Mouse (Mus musculus): Measurements from ENCODE around the gene Lcn10. TPM values are rescaled to one million over a fixed set of nuclear protein-coding genes. Genes with fewer than 3 reads are reported as not detected.
"Not testable (repeated sequence)": the region's sequence is repeated elsewhere in the genome, so short reads cannot be mapped to it uniquely, and the experiment has no call there.

Lcn10 gene
- not detected in 2 replicates for total RNA-seq (2014; fragmentation: Nextera tagmentation)
- total RNA-seq (2017), result not detected in 2 replicates

- no peak for ATAC-seq (replicated peaks; ENCODE audit: poor library complexity, severe bottlenecking)
Observed at GRCm38 (mm10) chr2:25682426-25682825, at the start of gene Lcn10. Lcn10 (plus strand) TSS chr2:25682726.

GRCm38 (mm10) chr2:25633616-25634015 is 48.9 kb upstream of the Lcn10 start:
- no peak for ATAC-seq (replicated peaks; ENCODE audit: poor library complexity, severe bottlenecking)

GRCm38 (mm10) chr2:25634046-25634445 is 48.5 kb upstream of the Lcn10 start:
- no peak for ATAC-seq (replicated peaks; ENCODE audit: poor library complexity, severe bottlenecking)

GRCm38 (mm10) chr2:25639890-25640289 is 42.6 kb upstream of the Lcn10 start:
- no peak for ATAC-seq (replicated peaks; ENCODE audit: poor library complexity, severe bottlenecking)

- no peak for ATAC-seq (replicated peaks; ENCODE audit: poor library complexity, severe bottlenecking)
Observed at GRCm38 (mm10) chr2:25652902-25653301, 29.6 kb upstream of the Lcn10 start, which contains the start of gene Lcn8. Lcn8 (plus strand) TSS chr2:25653120.

DNA sequence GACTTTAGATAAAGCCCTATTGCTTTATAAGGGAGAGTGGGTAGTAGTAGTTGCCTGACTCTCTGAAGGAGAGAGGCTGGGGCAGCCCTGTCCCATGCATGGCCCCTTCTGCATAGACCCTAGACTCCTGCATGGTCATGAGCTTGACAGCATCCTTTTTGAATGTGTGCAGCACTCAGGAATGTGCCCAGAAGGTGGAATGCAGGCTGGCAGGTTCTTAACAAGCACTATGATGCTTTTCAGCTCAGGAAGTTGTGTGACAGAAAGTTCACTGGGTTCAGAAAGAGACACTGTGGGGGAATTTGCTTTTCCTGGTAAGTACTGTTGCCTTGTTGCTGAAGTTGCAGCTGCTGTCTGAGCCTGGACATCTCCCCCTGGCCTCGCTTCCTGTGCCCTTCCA is 28.0 kb upstream of the Lcn10 start:
- no peak for ATAC-seq (replicated peaks; ENCODE audit: poor library complexity, severe bottlenecking)

- no peak for ATAC-seq (replicated peaks; ENCODE audit: poor library complexity, severe bottlenecking)
Observed at GRCm38 (mm10) chr2:25656691-25657090, 25.8 kb upstream of the Lcn10 start.

DNA sequence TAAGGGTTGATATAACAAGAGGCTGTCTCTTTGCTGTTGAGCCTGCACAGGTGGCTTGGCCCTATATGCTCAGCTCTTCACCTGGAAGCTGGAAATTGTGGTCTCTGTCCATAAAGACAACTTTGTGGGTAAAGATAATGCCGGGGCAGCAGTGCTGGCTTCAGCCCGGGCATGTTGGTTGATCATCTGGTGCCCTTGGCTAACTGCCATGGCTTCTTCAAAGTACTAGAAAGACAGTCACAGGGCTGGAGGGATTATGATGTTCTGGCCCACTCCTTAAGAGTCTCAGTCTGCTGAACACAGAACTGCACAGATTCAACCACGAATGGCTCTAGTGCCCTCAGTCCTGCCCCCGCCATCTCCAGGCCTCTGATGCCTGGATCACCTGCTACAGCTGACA is 25.3 kb upstream of the Lcn10 start:
- no peak for ATAC-seq (replicated peaks; ENCODE audit: poor library complexity, severe bottlenecking)

- no peak for ATAC-seq (replicated peaks; ENCODE audit: poor library complexity, severe bottlenecking)
Observed at GRCm38 (mm10) chr2:25657652-25658051, 24.9 kb upstream of the Lcn10 start, which contains the start of gene Lcn5. Lcn5 (plus strand) TSS chr2:25657952.

DNA sequence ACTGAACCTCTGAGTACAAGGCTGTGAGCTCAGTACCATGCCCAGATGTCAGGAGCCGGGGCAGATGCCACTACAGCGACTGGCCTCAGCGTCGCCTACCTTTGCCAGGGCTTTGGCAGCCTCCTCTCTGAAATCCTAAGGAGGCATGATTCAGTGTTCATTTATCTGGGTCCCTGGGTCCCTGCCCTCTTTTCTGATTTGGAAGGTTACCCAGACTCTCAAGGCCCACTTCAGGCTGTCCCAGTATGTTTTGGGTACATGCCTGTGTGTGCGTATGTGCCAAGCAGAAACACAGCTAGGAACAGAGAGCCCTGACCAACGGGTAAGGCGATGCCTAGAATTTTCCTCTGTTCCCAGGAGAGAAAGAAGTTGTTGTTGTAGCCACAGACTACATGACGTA is 22.2 kb upstream of the Lcn10 start:
- ATAC-seq (replicated peaks; ENCODE audit: poor library complexity, severe bottlenecking), result no peak

GRCm38 (mm10) chr2:25661245-25661970 is 21.1 kb upstream of the Lcn10 start:
- ATAC-seq (replicated peaks; ENCODE audit: poor library complexity, severe bottlenecking), result no peak

DNA sequence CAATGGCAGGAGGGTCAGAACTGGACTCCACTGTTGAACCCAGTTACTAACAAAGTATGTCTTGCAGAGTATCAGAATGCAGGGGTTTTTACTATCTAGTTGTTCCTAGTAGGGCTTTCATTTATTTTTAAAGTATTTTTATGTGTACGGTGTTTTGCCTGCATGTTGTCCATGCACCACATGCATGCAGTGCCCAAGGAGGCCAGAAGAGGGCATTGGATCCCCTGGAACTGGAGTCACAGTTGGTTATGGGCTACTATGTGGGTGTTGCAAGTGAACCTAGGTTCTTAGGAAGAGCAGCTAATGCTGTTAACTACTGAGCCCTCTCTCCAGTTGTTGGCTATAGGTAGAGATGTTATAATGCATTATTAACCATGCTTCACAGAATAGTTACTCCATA is 19.0 kb upstream of the Lcn10 start:
- ATAC-seq (replicated peaks; ENCODE audit: poor library complexity, severe bottlenecking), result 0 out of 2 replicates have a peak, but pooled peaks have one; percentile 27

DNA sequence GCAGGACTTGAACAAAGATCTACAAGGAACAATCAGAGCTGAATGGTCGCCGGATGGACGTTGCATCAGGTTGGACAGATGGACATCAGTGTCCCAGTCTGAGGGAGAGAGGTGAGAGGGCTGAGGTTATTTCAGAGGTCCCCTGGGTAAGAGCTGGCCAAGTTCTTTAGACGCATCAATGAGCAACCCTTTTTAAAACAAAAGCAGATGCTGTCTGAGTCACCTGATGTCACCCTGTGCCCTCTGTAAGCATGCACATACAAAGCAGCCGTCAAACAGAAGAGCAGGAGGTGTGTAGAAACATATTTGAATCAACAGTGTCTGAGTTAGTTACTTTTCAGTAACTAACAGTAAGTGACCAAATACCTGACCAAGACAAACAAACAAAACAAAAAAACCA is 18.4 kb upstream of the Lcn10 start:
- no peak for ATAC-seq (replicated peaks; ENCODE audit: poor library complexity, severe bottlenecking)

DNA sequence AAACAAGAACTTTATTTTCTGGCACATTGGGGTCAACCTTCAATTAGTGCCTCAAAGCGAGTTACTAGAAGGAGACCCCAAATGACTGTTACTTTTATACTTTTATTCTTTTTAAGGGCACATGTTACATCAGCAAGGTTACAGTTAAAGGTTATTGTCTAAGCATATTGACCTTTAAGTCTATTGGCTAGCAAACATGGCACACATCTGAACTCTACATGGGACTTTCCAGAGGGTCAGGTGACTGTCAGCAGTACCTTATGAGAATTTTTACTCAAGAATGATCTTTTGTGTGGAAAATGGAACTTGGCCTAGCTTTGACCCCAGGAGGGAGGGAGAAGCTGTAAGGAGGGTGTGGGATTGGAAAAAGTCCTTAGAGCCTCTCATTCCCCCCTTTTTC is 16.0 kb upstream of the Lcn10 start:
- no peak for ATAC-seq (replicated peaks; ENCODE audit: poor library complexity, severe bottlenecking)

DNA sequence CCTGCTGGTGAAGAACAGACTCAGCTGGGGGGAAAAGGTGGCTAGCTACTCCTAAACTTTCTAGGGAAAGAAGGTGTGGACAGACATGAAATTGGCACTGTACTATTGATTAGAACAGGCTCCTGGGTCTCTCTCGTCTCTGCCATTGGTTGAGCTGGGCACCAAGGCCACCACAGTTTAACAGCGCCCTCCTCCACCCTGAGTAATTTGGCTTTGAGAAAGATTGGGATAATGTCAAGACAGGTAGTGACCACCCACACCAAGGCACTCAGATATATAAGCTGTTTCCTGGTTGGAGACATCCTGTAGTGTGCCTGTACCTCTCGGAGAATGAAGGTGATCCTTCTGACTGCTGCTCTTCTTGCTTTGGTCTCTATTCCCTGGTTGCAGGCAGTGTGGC is 6.0 kb upstream of the Lcn10 start, which contains the start of gene Lcn6:
Gene Lcn6 (plus strand): TSS at position 301 of the 400 bp plus-strand sequence.
- ATAC-seq (replicated peaks; ENCODE audit: poor library complexity, severe bottlenecking), result no peak

- ATAC-seq (replicated peaks; ENCODE audit: poor library complexity, severe bottlenecking), result no peak
Observed at GRCm38 (mm10) chr2:25679559-25679958, 3.0 kb upstream of the Lcn10 start.

DNA sequence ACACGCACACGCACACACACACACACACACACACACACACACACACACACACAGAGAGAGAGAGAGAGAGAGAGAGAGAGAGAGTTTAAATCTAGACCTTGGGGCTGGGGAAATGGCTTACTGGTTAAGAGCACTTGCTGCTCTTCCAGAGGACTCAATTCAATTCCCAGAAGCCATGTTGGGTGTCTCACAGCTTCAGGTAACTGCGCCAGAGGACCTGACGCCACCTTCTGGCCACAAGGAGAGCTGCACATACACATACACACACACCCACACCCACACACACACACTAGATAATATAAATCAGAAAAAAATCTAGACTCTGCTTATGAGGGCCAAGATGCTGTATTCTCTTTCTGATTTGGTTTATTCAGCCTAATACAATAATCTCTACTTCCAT is 4.4 kb downstream of the Lcn10 start:
- ATAC-seq (replicated peaks; ENCODE audit: poor library complexity, severe bottlenecking), result no peak

DNA sequence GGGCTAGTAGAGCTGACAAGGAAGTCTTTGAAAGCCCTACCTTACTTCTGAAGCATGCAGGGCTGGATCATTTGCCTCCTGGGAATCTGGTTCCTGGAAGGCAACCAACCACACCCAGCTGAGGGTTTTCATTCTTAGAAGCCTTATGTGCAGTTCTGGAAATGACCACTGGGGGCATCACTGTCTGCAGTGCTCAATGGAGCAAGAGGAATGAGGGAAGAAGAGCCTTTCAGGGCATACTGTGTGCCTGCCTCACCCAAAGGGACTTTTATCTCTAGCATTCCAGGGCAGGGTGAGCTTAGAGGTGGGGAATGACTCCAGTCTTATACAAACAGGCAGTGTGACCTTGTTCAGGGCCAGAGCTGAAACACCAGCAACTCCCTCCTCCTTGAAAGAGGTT is 12.1 kb downstream of the Lcn10 start:
- peak; percentile 75 for ATAC-seq (replicated peaks; ENCODE audit: poor library complexity, severe bottlenecking)

- ATAC-seq (replicated peaks; ENCODE audit: poor library complexity, severe bottlenecking), result no peak
Observed at GRCm38 (mm10) chr2:25696951-25697350, 14.4 kb downstream of the Lcn10 start.

- no peak for ATAC-seq (replicated peaks; ENCODE audit: poor library complexity, severe bottlenecking)
Observed at GRCm38 (mm10) chr2:25698696-25699095, 16.2 kb downstream of the Lcn10 start.

GRCm38 (mm10) chr2:25699743-25700142 is 17.2 kb downstream of the Lcn10 start, which contains the start of gene Obp2a:
Obp2a (plus strand) TSS chr2:25700043.
- not testable (repeated sequence) for ATAC-seq (replicated peaks; ENCODE audit: poor library complexity, severe bottlenecking)

- ATAC-seq (replicated peaks; ENCODE audit: poor library complexity, severe bottlenecking), result no peak
Observed at GRCm38 (mm10) chr2:25701001-25701400, 18.5 kb downstream of the Lcn10 start.
